37 mouse cellular contexts compared by ENCODE assay signal in the genomic region with DNA sequence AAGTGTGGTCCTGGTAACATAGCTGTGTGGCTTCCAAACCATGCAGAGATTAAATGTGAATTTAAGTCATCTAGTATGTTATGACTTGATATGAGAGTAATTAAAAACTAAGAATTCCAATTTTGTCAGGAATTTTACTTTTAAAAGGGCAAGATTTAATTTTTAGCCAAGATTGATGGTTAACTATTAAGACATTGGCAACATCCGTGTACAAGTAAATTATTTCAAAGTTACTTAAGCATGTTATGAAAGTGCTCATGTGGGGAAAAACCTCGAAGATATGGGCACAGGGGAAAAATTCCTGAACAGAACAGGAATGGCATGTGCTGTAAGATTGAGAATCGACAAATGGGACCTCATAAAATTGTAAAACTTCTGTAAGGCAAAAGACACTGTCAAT. TPM values are rescaled to one million over a fixed set of nuclear protein-coding genes. Genes with fewer than 3 reads are reported as not detected.
"Had no signal": no experiment of that assay in that cellular context is flagged by ENCODE, and none has a peak within 500 bp of the region (broad histone marks: within the 10 kb centered on the region; RNA-seq: fewer than 3 reads in every experiment).

No protein-coding gene starts in this region.

- H3K27ac ChIP-seq: limb, embryonic 10.5 days; limb, embryonic 12.5 days; limb, embryonic 13.5 days; limb, embryonic 15.5 days; liver, embryonic 12.5 days; liver, embryonic 13.5 days; liver, embryonic 14.5 days; liver, embryonic 15.5 days; lung, embryonic 15.5 days; macrophage; midbrain, embryonic 10.5 days; midbrain, embryonic 12.5 days; midbrain, embryonic 13.5 days; midbrain, embryonic 15.5 days; neural tube, embryonic 12.5 days had no signal

- H3K27me3 ChIP-seq: limb, embryonic 12.5 days; limb, embryonic 13.5 days; limb, embryonic 15.5 days; lung, embryonic 15.5 days; midbrain, embryonic 13.5 days; midbrain, embryonic 15.5 days had no signal

- DNase-seq: left cerebral cortex, postnatal 4 days; liver; liver, embryonic 13.5 days; liver, postnatal 0 days; lung, adult 18-20 months; lung, adult 2 months; lung, embryonic 14.5 days; lung, postnatal 10 days; lung, postnatal 14 days; lung, postnatal 36 days; lung, postnatal 4 days; midbrain, embryonic 14.5 days had no signal

- H3K9me3 ChIP-seq: limb, embryonic 10.5 days; limb, embryonic 12.5 days; limb, embryonic 13.5 days; limb, embryonic 15.5 days; liver, embryonic 12.5 days; liver, embryonic 13.5 days; liver, embryonic 15.5 days; lung, embryonic 15.5 days; megakaryocyte, embryonic 14.5 days; midbrain, embryonic 10.5 days; midbrain, embryonic 12.5 days; midbrain, embryonic 13.5 days; midbrain, embryonic 15.5 days; neural tube, embryonic 12.5 days had no signal

- H3K4me3 ChIP-seq: limb, embryonic 10.5 days; limb, embryonic 12.5 days; limb, embryonic 13.5 days; limb, embryonic 15.5 days; liver, embryonic 12.5 days; liver, embryonic 13.5 days; liver, embryonic 15.5 days; lung, embryonic 15.5 days; megakaryocyte, embryonic 14.5 days; midbrain, embryonic 10.5 days; midbrain, embryonic 12.5 days; midbrain, embryonic 13.5 days; midbrain, embryonic 15.5 days; myocyte; neural tube, embryonic 12.5 days had no signal

- H3K4me1 ChIP-seq: limb, embryonic 10.5 days; limb, embryonic 12.5 days; limb, embryonic 13.5 days; limb, embryonic 15.5 days; liver, embryonic 12.5 days; liver, embryonic 13.5 days; liver, embryonic 15.5 days; lung, embryonic 15.5 days; megakaryocyte, embryonic 14.5 days; midbrain, embryonic 10.5 days; midbrain, embryonic 12.5 days; midbrain, embryonic 13.5 days; midbrain, embryonic 15.5 days; neural tube, embryonic 12.5 days had no signal

- H3K9ac ChIP-seq: limb, embryonic 12.5 days; limb, embryonic 13.5 days; limb, embryonic 15.5 days; liver, embryonic 12.5 days; liver, embryonic 13.5 days; liver, embryonic 14.5 days; liver, embryonic 15.5 days; liver, postnatal 0 days; lung, embryonic 14.5 days; lung, embryonic 15.5 days; midbrain, embryonic 12.5 days; midbrain, embryonic 13.5 days; midbrain, embryonic 15.5 days; neural tube, embryonic 12.5 days had no signal

- ATAC-seq: liver, embryonic 12.5 days; liver, postnatal 0 days; lung, postnatal 0 days; midbrain, embryonic 13.5 days; midbrain, embryonic 15.5 days; midbrain, embryonic 16.5 days had no signal

- H3K4me2 ChIP-seq: limb, embryonic 12.5 days; limb, embryonic 13.5 days; limb, embryonic 15.5 days; liver, embryonic 11.5 days; liver, embryonic 12.5 days; liver, embryonic 13.5 days; liver, embryonic 15.5 days; lung, embryonic 14.5 days; lung, embryonic 15.5 days; midbrain, embryonic 11.5 days; midbrain, embryonic 12.5 days; midbrain, embryonic 13.5 days; midbrain, embryonic 15.5 days; neural tube, embryonic 12.5 days had no signal

- H3K36me3 ChIP-seq: limb, embryonic 10.5 days; limb, embryonic 12.5 days; limb, embryonic 13.5 days; limb, embryonic 15.5 days; liver, embryonic 12.5 days; liver, embryonic 13.5 days; liver, embryonic 15.5 days; lung, embryonic 15.5 days; midbrain, embryonic 10.5 days; midbrain, embryonic 12.5 days; midbrain, embryonic 13.5 days; midbrain, embryonic 15.5 days; neural tube, embryonic 12.5 days had no signal

RNA-seq across cellular contexts. Expression of gene Ugt1a2, which starts 3.0 kb away (rescaled TPM):
- polyA plus RNA-seq: limb, embryonic 10.5 days; limb, embryonic 11.5 days; limb, embryonic 12.5 days; limb, embryonic 13.5 days; limb, embryonic 15.5 days; liver, embryonic 11.5 days; liver, embryonic 12.5 days; liver, embryonic 13.5 days; liver, postnatal 0 days; lung, embryonic 14.5 days; lung, embryonic 16.5 days; midbrain, embryonic 10.5 days; midbrain, embryonic 11.5 days; midbrain, embryonic 14.5 days; midbrain, embryonic 15.5 days; midbrain, embryonic 16.5 days; midbrain, postnatal 0 days; neural tube, embryonic 11.5 days; neural tube, embryonic 12.5 days had no signal

RNA-seq across cellular contexts. Expression of gene Dnajb3, which starts 8.1 kb away (rescaled TPM):
- polyA plus RNA-seq: liver, adult 2 months; macrophage; myocyte had no signal

RNA-seq across cellular contexts. Expression of gene Ugt1a1, which starts 14.3 kb away (rescaled TPM):
- polyA plus RNA-seq: limb, embryonic 10.5 days; limb, embryonic 11.5 days; limb, embryonic 12.5 days; liver, embryonic 11.5 days; liver, embryonic 12.5 days; liver, embryonic 13.5 days; lung, embryonic 14.5 days; lung, embryonic 16.5 days; macrophage; midbrain, embryonic 10.5 days; midbrain, embryonic 11.5 days; midbrain, embryonic 12.5 days; midbrain, embryonic 13.5 days; midbrain, embryonic 14.5 days; midbrain, embryonic 15.5 days; midbrain, embryonic 16.5 days; midbrain, postnatal 0 days; myocyte; neural tube, embryonic 11.5 days; neural tube, embryonic 12.5 days had no signal

RNA-seq across cellular contexts. Expression of gene Ugt1a5, which starts 31.6 kb away (rescaled TPM):
- polyA plus RNA-seq: limb, embryonic 10.5 days; limb, embryonic 11.5 days; limb, embryonic 12.5 days; limb, embryonic 13.5 days; limb, embryonic 15.5 days; liver, embryonic 11.5 days; liver, embryonic 12.5 days; liver, embryonic 13.5 days; liver, embryonic 15.5 days; lung, embryonic 14.5 days; lung, embryonic 15.5 days; lung, embryonic 16.5 days; lung, postnatal 0 days; macrophage; midbrain, embryonic 10.5 days; midbrain, embryonic 11.5 days; midbrain, embryonic 12.5 days; midbrain, embryonic 13.5 days; midbrain, embryonic 14.5 days; midbrain, embryonic 15.5 days; midbrain, embryonic 16.5 days; midbrain, postnatal 0 days; myocyte; neural tube, embryonic 11.5 days; neural tube, embryonic 12.5 days had no signal
